Mouse (Mus musculus) testis, adult 2 months (tissue): Measurements from ENCODE around the gene Cntnap2.
"Not testable (repeated sequence)": the region's sequence is repeated elsewhere in the genome, so short reads cannot be mapped to it uniquely, and the experiment has no call there.

Experiments
- CTCF ChIP-seq: fragments of 200-500 bp; IDR thresholded peaks from 2 replicates; pipeline ENCODE4 v1.5.1; 2012; ENCODE audit warnings: low read depth, mild to moderate bottlenecking, inconsistent platforms, low read length, moderate library complexity; ENCODE audit not compliant: control insufficient read depth, insufficient read depth, insufficient replicate concordance
- POLR2A ChIP-seq: fragments of 200-500 bp; IDR thresholded peaks from 2 replicates; pipeline ENCODE4 v1.6.1; 2012; ENCODE audit warnings: low read depth, mild to moderate bottlenecking, inconsistent platforms, low read length, moderate library complexity; ENCODE audit not compliant: control insufficient read depth

DNA sequence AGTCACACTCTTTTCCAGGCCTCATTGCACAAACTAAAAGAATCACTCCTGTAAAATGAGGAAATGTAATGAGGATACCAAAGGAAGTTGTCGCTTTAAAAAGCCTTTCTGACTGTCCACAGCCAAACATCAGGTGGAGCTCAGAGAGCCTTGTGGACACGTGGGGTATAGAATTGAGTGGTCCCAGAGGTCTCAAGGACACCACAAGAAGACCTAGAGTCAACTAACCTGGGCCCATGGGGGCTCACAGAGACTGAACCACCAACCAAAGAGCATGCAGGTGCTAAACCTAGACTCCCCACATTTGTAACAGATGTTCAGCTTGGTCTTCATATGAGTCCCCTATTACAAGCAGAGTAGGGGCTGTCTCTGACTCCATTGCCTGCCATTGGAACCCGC is 2117.0 kb downstream of the Cntnap2 start:
- not testable (repeated sequence) for TF ChIP-seq CTCF, POLR2A
